Mouse (Mus musculus): ENCODE results near the gene Wdr12.

- TF ChIP-seq POLR2A (IDR thresholded peaks at IDR 0.05; ENCODE audit: low read depth, low read length) (no peak), CTCF (IDR thresholded peaks at IDR 0.05; ENCODE audit: extremely low read depth, insufficient read depth, insufficient read length, insufficient replicate concordance) (no peak)
Observed at GRCm38 (mm10) chr1:60042398-60042795, 56.0 kb downstream of the Wdr12 start.

Measured in spleen, adult 2 months (tissue).